Mouse (Mus musculus): ENCODE data around the gene Syt1. TPM values are rescaled to one million over a fixed set of nuclear protein-coding genes. Genes with fewer than 3 reads are reported as not detected.

Gene Syt1
- polyA plus RNA-seq, 1 experiment from 2014 or later = 1.1 TPM

- no peaks in the 10 kb centered on the region for H3K27me3 ChIP-seq (replicated peaks)
- H3K27ac ChIP-seq (ENCODE audit: poor library complexity, severe bottlenecking) = no peak overlapping the region
- H3K4me2 ChIP-seq = no peak overlapping the region
- H3K9me3 ChIP-seq (replicated peaks) = no peaks in the 10 kb centered on the region
- no peak overlapping the region for H3K4me3 ChIP-seq
- no peak for ATAC-seq (ENCODE audit: insufficient number of reproducible peaks, low FRiP score)
- peaks cover 18% of the 10 kb centered on the region; the same call in 1 of the 2 replicates for H3K4me1 ChIP-seq (replicated peaks)
- WGBS = 40% methylated on average over 8 of the region's 8 CpGs
- H3K9ac ChIP-seq = no peak overlapping the region
- no peaks in the 10 kb centered on the region for H3K36me3 ChIP-seq
These were observed 358.7 kb downstream of the Syt1 start for GRCm38 (mm10) chr10:108652066-108652465.

DNA sequence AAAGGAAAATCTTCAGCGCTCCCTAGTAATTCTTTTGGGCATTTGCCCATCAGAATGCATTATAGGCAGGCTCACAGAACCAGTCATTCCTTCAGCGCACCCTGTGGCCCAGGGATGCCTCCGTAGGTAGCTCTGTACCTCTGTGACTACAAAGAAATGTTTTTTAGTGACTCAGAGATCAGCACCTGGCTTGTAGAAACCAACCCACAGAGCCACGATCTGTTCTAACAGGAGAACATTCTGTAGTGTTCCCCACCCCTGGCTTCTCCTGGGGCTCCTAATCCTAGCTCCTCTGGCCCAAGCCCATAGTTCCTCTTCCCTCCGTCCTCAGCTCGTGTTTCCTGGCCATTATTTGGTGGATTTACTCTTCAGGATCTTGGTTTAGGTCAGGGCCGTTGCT is 361.6 kb downstream of the Syt1 start:
- Histone ChIP-seq H3K9me3 (replicated peaks) (no peaks in the 10 kb centered on the region), H3K4me3 (no peak overlapping the region), H3K9ac (no peak overlapping the region), H3K4me2 (no peak overlapping the region), H3K36me3 (no peaks in the 10 kb centered on the region), H3K27me3 (replicated peaks) (no peaks in the 10 kb centered on the region), H3K27ac (ENCODE audit: poor library complexity, severe bottlenecking) (no peak overlapping the region), H3K4me1 (replicated peaks) (peaks cover 18% of the 10 kb centered on the region; the same call in 1 of the 2 replicates)
- WGBS = 76% methylated on average over 7 of the region's 7 CpGs
- no peak for ATAC-seq (ENCODE audit: insufficient number of reproducible peaks, low FRiP score)

DNA sequence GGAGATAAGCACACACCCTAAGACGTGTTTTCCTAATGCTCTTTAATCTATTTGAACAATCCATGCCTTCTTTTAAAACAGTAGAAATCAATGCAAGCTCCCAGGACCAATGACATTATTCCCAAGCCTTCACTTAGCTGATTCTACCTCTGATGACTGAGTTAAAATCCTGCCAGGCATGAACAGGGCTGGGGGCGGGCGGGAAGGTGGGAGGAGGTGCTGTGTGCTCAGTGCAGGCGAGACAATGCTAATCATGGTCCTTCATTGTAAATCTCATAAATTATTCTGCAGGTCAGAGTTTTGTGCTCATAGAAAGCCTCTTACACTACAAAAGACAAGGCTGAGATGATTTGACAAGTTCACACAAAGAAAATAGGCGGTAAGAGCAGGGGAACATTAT is 366.9 kb downstream of the Syt1 start:
- Histone ChIP-seq H3K36me3 (no peaks in the 10 kb centered on the region), H3K9me3 (replicated peaks) (no peaks in the 10 kb centered on the region), H3K27ac (ENCODE audit: poor library complexity, severe bottlenecking) (no peak overlapping the region), H3K9ac (no peak overlapping the region), H3K27me3 (replicated peaks) (no peaks in the 10 kb centered on the region), H3K4me2 (no peak overlapping the region), H3K4me1 (replicated peaks) (no peaks in the 10 kb centered on the region), H3K4me3 (no peak overlapping the region)
- ATAC-seq (ENCODE audit: insufficient number of reproducible peaks, low FRiP score) = no peak
- 80% methylated on average over 5 of the region's 5 CpGs for WGBS

GRCm38 (mm10) chr10:108638095-108638494 is 372.7 kb downstream of the Syt1 start:
- Histone ChIP-seq H3K4me1 (replicated peaks) (peaks cover 5% of the 10 kb centered on the region; the same call in 1 of the 2 replicates), H3K9me3 (replicated peaks) (no peaks in the 10 kb centered on the region), H3K27ac (ENCODE audit: poor library complexity, severe bottlenecking) (no peak overlapping the region), H3K36me3 (no peaks in the 10 kb centered on the region), H3K9ac (no peak overlapping the region), H3K27me3 (replicated peaks) (no peaks in the 10 kb centered on the region), H3K4me2 (no peak overlapping the region), H3K4me3 (no peak overlapping the region)
- no peak for ATAC-seq (ENCODE audit: insufficient number of reproducible peaks, low FRiP score)
- WGBS = 28% methylated on average over 5 of the region's 5 CpGs

GRCm38 (mm10) chr10:108636086-108636485 is 374.7 kb downstream of the Syt1 start:
- Histone ChIP-seq H3K4me2 (no peak overlapping the region), H3K4me3 (no peak overlapping the region), H3K4me1 (replicated peaks) (peaks cover 5% of the 10 kb centered on the region; the same call in 1 of the 2 replicates), H3K27ac (ENCODE audit: poor library complexity, severe bottlenecking) (no peak overlapping the region), H3K36me3 (no peaks in the 10 kb centered on the region), H3K9ac (no peak overlapping the region), H3K9me3 (replicated peaks) (no peaks in the 10 kb centered on the region), H3K27me3 (replicated peaks) (no peaks in the 10 kb centered on the region)
- WGBS = 84% methylated on average over 7 of the region's 7 CpGs
- no peak for ATAC-seq (ENCODE audit: insufficient number of reproducible peaks, low FRiP score)

DNA sequence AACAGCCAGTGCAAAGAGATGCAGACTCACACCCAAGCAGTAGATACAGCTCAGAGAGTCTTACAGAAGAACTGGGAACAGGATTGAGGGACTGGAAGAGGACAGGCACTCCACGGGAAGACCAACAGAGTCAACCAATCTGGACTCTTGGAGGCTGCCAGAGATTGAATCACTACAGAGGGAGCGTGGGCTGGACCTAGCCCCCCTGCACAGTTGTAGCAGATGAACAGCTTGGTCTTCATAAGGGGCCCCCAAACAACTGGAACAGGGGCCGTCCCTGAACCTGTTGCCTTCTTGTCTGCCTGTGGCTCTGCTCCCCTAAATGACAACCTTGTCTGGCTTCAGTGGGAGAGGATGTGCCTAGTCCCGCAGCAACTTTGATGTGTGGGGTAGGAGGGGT is 375.2 kb downstream of the Syt1 start:
- Histone ChIP-seq H3K4me3 (no peak overlapping the region), H3K4me2 (no peak overlapping the region), H3K9me3 (replicated peaks) (no peaks in the 10 kb centered on the region), H3K27ac (ENCODE audit: poor library complexity, severe bottlenecking) (no peak overlapping the region), H3K9ac (no peak overlapping the region), H3K36me3 (no peaks in the 10 kb centered on the region), H3K4me1 (replicated peaks) (peaks cover 5% of the 10 kb centered on the region; the same call in 1 of the 2 replicates), H3K27me3 (replicated peaks) (no peaks in the 10 kb centered on the region)
- 70% methylated on average over 4 of the region's 4 CpGs for WGBS
- ATAC-seq (ENCODE audit: insufficient number of reproducible peaks, low FRiP score) = no peak

- no peak for ATAC-seq (ENCODE audit: insufficient number of reproducible peaks, low FRiP score)
- H3K9me3 ChIP-seq (replicated peaks) = no peaks in the 10 kb centered on the region
- WGBS = 84% methylated on average over 8 of the region's 8 CpGs
These were observed 379.9 kb downstream of the Syt1 start for GRCm38 (mm10) chr10:108630841-108631240.

GRCm38 (mm10) chr10:108626404-108626803 is 384.4 kb downstream of the Syt1 start:
- H3K4me1 ChIP-seq (replicated peaks) = 0 out of 2 replicates have a peak, but pooled peaks cover 9% of the 10 kb centered on the region
- H3K36me3 ChIP-seq = no peaks in the 10 kb centered on the region
- WGBS = 40% methylated on average over 3 of the region's 3 CpGs
- no peak overlapping the region for H3K4me3 ChIP-seq
- no peak overlapping the region for H3K9ac ChIP-seq
- H3K27me3 ChIP-seq (replicated peaks) = no peaks in the 10 kb centered on the region
- H3K27ac ChIP-seq (ENCODE audit: poor library complexity, severe bottlenecking) = no peak overlapping the region
- no peak overlapping the region for H3K4me2 ChIP-seq
- H3K9me3 ChIP-seq (replicated peaks) = no peaks in the 10 kb centered on the region
- no peak for ATAC-seq (ENCODE audit: insufficient number of reproducible peaks, low FRiP score)

More at GRCm38 (mm10) chr10:108630841-108631240, 379.9 kb downstream of the Syt1 start:
- H3K4me3 ChIP-seq = no peak overlapping the region
- no peaks in the 10 kb centered on the region for H3K27me3 ChIP-seq (replicated peaks)
- no peak overlapping the region for H3K27ac ChIP-seq (ENCODE audit: poor library complexity, severe bottlenecking)
- H3K9ac ChIP-seq = no peak overlapping the region
- no peaks in the 10 kb centered on the region for H3K36me3 ChIP-seq
- H3K4me2 ChIP-seq = no peak overlapping the region
- H3K4me1 ChIP-seq (replicated peaks) = no peaks in the 10 kb centered on the region

- H3K27ac ChIP-seq (ENCODE audit: poor library complexity, severe bottlenecking) = no peak overlapping the region
- ATAC-seq (ENCODE audit: insufficient number of reproducible peaks, low FRiP score) = peak; percentile 63
- H3K4me1 ChIP-seq (replicated peaks) = 0 out of 2 replicates have a peak, but pooled peaks cover 9% of the 10 kb centered on the region
- no peak overlapping the region for H3K4me2 ChIP-seq
- WGBS = 16% methylated on average over 4 of the region's 4 CpGs
- no peaks in the 10 kb centered on the region for H3K27me3 ChIP-seq (replicated peaks)
- H3K9me3 ChIP-seq (replicated peaks) = no peaks in the 10 kb centered on the region
- no peaks in the 10 kb centered on the region for H3K36me3 ChIP-seq
- no peak overlapping the region for H3K9ac ChIP-seq
- H3K4me3 ChIP-seq = no peak overlapping the region
These were observed 387.8 kb downstream of the Syt1 start for GRCm38 (mm10) chr10:108623002-108623401.

DNA sequence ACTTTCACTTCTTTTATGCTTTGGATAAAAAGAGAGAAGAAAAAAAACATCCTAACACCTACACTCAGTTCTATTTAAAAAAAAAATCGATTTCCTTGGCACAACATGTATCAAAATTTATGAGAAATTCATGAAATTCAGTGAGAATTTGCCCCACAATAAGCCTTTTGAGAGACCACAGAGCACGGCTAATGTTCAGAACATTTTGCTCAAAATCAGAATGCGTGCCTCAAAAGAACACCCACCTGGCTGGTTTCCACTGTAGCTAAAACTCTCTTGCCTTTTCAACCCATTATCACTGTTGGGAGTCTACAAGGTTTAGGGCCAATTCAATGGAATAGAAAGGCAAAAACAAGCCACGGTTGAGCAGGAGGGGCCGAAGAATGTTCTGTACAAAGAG is 390.9 kb downstream of the Syt1 start:
- H3K27ac ChIP-seq (ENCODE audit: poor library complexity, severe bottlenecking) = no peak overlapping the region
- no peak overlapping the region for H3K4me2 ChIP-seq
- 83% methylated on average over 5 of the region's 5 CpGs for WGBS
- H3K27me3 ChIP-seq (replicated peaks) = no peaks in the 10 kb centered on the region
- H3K4me1 ChIP-seq (replicated peaks) = 0 out of 2 replicates have a peak, but pooled peaks cover 9% of the 10 kb centered on the region
- no peak overlapping the region for H3K9ac ChIP-seq
- H3K4me3 ChIP-seq = no peak overlapping the region
- ATAC-seq (ENCODE audit: insufficient number of reproducible peaks, low FRiP score) = no peak
- no peaks in the 10 kb centered on the region for H3K9me3 ChIP-seq (replicated peaks)
- H3K36me3 ChIP-seq = no peaks in the 10 kb centered on the region

DNA sequence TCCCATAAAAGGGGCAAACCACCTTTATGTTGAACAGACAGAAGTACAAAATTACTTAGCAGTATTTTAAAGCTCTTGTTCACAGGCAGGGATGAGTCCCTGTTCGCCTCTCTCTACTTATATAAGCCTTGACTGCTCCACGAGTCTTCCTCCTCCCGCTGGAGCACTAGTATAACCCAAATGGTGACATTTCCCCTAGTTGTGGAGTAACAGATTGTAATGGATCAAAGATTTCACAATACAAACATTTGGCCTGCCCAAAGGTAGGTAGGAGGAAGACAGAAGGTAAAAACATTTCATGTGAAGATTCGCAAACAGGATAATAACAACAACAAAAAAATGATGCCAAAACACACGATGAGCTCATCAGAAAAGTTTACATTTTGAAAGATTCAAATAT is 391.6 kb downstream of the Syt1 start:
- Histone ChIP-seq H3K4me3 (no peak overlapping the region), H3K4me1 (replicated peaks) (0 out of 2 replicates have a peak, but pooled peaks cover 9% of the 10 kb centered on the region), H3K36me3 (no peaks in the 10 kb centered on the region), H3K27ac (ENCODE audit: poor library complexity, severe bottlenecking) (no peak overlapping the region), H3K9me3 (replicated peaks) (no peaks in the 10 kb centered on the region), H3K27me3 (replicated peaks) (no peaks in the 10 kb centered on the region), H3K9ac (no peak overlapping the region), H3K4me2 (no peak overlapping the region)
- ATAC-seq (ENCODE audit: insufficient number of reproducible peaks, low FRiP score) = no peak
- WGBS = 80% methylated on average over 5 of the region's 5 CpGs

DNA sequence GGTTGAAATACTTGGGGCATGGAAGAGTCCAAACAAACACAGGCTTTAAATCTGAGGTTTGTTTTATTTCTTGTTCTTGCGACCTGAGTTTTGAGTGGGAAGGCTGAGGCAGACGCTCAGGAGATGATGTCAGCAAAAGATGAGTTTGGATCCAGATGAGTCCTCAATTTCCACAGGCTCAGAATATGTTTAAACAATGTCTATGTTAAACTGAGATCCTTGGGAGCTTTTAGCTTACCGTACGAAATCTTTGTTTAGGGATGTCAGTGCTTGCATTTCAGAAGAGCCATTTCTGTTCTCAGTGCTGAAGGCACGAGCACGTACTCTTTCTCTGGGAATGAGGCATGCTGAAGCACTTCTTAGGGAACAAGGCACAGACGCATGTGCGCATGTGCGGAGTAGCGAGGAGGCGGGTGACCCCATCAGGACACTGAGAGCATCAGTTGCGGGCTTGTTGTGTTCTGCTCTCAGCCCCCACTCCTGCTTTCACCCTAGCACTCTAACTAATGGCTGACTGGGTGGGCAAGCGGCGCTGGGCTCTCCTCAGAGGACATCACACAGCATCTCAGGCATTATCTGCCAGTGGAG is 400.6 kb downstream of the Syt1 start:
- Histone ChIP-seq H3K9ac (no peak overlapping the region), H3K4me2 (no peak overlapping the region), H3K4me1 (replicated peaks) (0 out of 2 replicates have a peak, but pooled peaks cover 2% of the 10 kb centered on the region), H3K27me3 (replicated peaks) (no peaks in the 10 kb centered on the region), H3K4me3 (no peak overlapping the region), H3K36me3 (no peaks in the 10 kb centered on the region), H3K9me3 (replicated peaks) (0 out of 2 replicates have a peak, but pooled peaks cover 2% of the 10 kb centered on the region), H3K27ac (ENCODE audit: poor library complexity, severe bottlenecking) (no peak overlapping the region)
- WGBS = 77% methylated on average over 14 of the region's 14 CpGs
- ATAC-seq (ENCODE audit: insufficient number of reproducible peaks, low FRiP score) = no peak
